Mouse (Mus musculus): Measurements from ENCODE around the gene Duxbl1. TPM values are rescaled to one million over a fixed set of nuclear protein-coding genes. Genes with fewer than 3 reads are reported as not detected.
"Not testable (repeated sequence)": the region's sequence is repeated elsewhere in the genome, so short reads cannot be mapped to it uniquely, and the experiment has no call there.

Duxbl1 gene
- 0.54 and 1.2 TPM in 2 replicates for polyA plus RNA-seq (2016; fragmentation: Nextera tagmentation; extraction: Ambion mirVana)

- H3K36me3 ChIP-seq; H3K4me1 ChIP-seq (replicated peaks); H3K9me3 ChIP-seq (replicated peaks); H3K27me3 ChIP-seq (replicated peaks): not testable (repeated sequence)
- Histone ChIP-seq H3K9ac (0 out of 2 replicates have a peak within 1 kb of the TSS, but pooled peaks have one; percentile 48), H3K4me2 (peak within 1 kb of the TSS; percentile 61), H3K27ac (ENCODE audit: poor library complexity, severe bottlenecking) (peak within 1 kb of the TSS; percentile 81), H3K4me3 (peak within 1 kb of the TSS; percentile 40)
- no CpG with 5 or more reads among the region's 25 CpGs for WGBS
- peak; percentile 75 for ATAC-seq (ENCODE audit: insufficient number of reproducible peaks, low FRiP score)
These were observed at the start of gene Duxbl1 for GRCm38 (mm10) chr14:25978371-25979241. Duxbl1 (plus strand) TSS chr14:25978577.

- not testable (repeated sequence) for H3K9ac ChIP-seq; H3K36me3 ChIP-seq; H3K4me1 ChIP-seq (replicated peaks); H3K27ac ChIP-seq (ENCODE audit: poor library complexity, severe bottlenecking); H3K27me3 ChIP-seq (replicated peaks); H3K4me3 ChIP-seq; H3K4me2 ChIP-seq; ATAC-seq (ENCODE audit: insufficient number of reproducible peaks, low FRiP score); H3K9me3 ChIP-seq (replicated peaks)
- WGBS = no CpG with 5 or more reads among the region's 5 CpGs
These were observed 41.3 kb upstream of the Duxbl1 start for GRCm38 (mm10) chr14:25936867-25937630.

- not testable (repeated sequence) for H3K9ac ChIP-seq; H3K27ac ChIP-seq (ENCODE audit: poor library complexity, severe bottlenecking); H3K4me2 ChIP-seq; H3K9me3 ChIP-seq (replicated peaks); H3K4me3 ChIP-seq; H3K4me1 ChIP-seq (replicated peaks); H3K36me3 ChIP-seq; ATAC-seq (ENCODE audit: insufficient number of reproducible peaks, low FRiP score); H3K27me3 ChIP-seq (replicated peaks)
- WGBS = no CpG with 5 or more reads among the region's 8 CpGs
These were observed 40.4 kb upstream of the Duxbl1 start, which contains the start of gene Cphx1 for GRCm38 (mm10) chr14:25938004-25938403. Cphx1 (plus strand) TSS chr14:25938304.

GRCm38 (mm10) chr14:25957861-25958260 is 20.5 kb upstream of the Duxbl1 start:
- H3K36me3 ChIP-seq; ATAC-seq (ENCODE audit: insufficient number of reproducible peaks, low FRiP score); H3K27ac ChIP-seq (ENCODE audit: poor library complexity, severe bottlenecking); H3K9me3 ChIP-seq (replicated peaks); H3K4me3 ChIP-seq; H3K27me3 ChIP-seq (replicated peaks); H3K4me1 ChIP-seq (replicated peaks); H3K9ac ChIP-seq; H3K4me2 ChIP-seq: not testable (repeated sequence)
- no CpG with 5 or more reads among the region's 3 CpGs for WGBS

- H3K4me3 ChIP-seq = peak overlapping the region; percentile 40
- H3K4me1 ChIP-seq (replicated peaks); H3K27me3 ChIP-seq (replicated peaks); ATAC-seq (ENCODE audit: insufficient number of reproducible peaks, low FRiP score); H3K36me3 ChIP-seq; H3K9me3 ChIP-seq (replicated peaks): not testable (repeated sequence)
- WGBS = under 1% methylated on average over 8 of the region's 13 CpGs
- 0 out of 2 replicates have a peak overlapping the region, but pooled peaks have one; percentile 48 for H3K9ac ChIP-seq
- H3K27ac ChIP-seq (ENCODE audit: poor library complexity, severe bottlenecking) = peak overlapping the region; percentile 81
- H3K4me2 ChIP-seq = peak overlapping the region; percentile 61
These were observed 1.0 kb downstream of the Duxbl1 start for GRCm38 (mm10) chr14:25979242-25979941.

- H3K27ac ChIP-seq (ENCODE audit: poor library complexity, severe bottlenecking); H3K27me3 ChIP-seq (replicated peaks); ATAC-seq (ENCODE audit: insufficient number of reproducible peaks, low FRiP score); H3K9ac ChIP-seq; H3K4me1 ChIP-seq (replicated peaks); H3K36me3 ChIP-seq; H3K4me2 ChIP-seq; H3K9me3 ChIP-seq (replicated peaks); H3K4me3 ChIP-seq: not testable (repeated sequence)
- 45% methylated on average over 7 of the region's 9 CpGs for WGBS
These were observed 3.5 kb downstream of the Duxbl1 start for GRCm38 (mm10) chr14:25981880-25982279.

- H3K9ac ChIP-seq; H3K4me1 ChIP-seq (replicated peaks); H3K4me2 ChIP-seq; H3K27ac ChIP-seq (ENCODE audit: poor library complexity, severe bottlenecking); H3K9me3 ChIP-seq (replicated peaks); H3K36me3 ChIP-seq; H3K4me3 ChIP-seq; H3K27me3 ChIP-seq (replicated peaks); ATAC-seq (ENCODE audit: insufficient number of reproducible peaks, low FRiP score): not testable (repeated sequence)
- WGBS = no CpG with 5 or more reads among the region's 2 CpGs
These were observed 29.1 kb downstream of the Duxbl1 start for GRCm38 (mm10) chr14:26007462-26007861.

GRCm38 (mm10) chr14:26016414-26016813 is 38.0 kb downstream of the Duxbl1 start:
- H3K27me3 ChIP-seq (replicated peaks); H3K9ac ChIP-seq; ATAC-seq (ENCODE audit: insufficient number of reproducible peaks, low FRiP score); H3K4me3 ChIP-seq; H3K36me3 ChIP-seq; H3K4me2 ChIP-seq; H3K27ac ChIP-seq (ENCODE audit: poor library complexity, severe bottlenecking); H3K4me1 ChIP-seq (replicated peaks); H3K9me3 ChIP-seq (replicated peaks): not testable (repeated sequence)
- WGBS = no CpG with 5 or more reads among the region's 7 CpGs

- not testable (repeated sequence) for H3K27me3 ChIP-seq (replicated peaks); H3K4me3 ChIP-seq; H3K4me1 ChIP-seq (replicated peaks); H3K36me3 ChIP-seq; ATAC-seq (ENCODE audit: insufficient number of reproducible peaks, low FRiP score); H3K4me2 ChIP-seq; H3K9ac ChIP-seq; H3K9me3 ChIP-seq (replicated peaks); H3K27ac ChIP-seq (ENCODE audit: poor library complexity, severe bottlenecking)
- no CpG with 5 or more reads among the region's 9 CpGs for WGBS
These were observed 43.2 kb downstream of the Duxbl1 start for GRCm38 (mm10) chr14:26021555-26021954.

GRCm38 (mm10) chr14:26022831-26023230 is 44.5 kb downstream of the Duxbl1 start:
- not testable (repeated sequence) for ATAC-seq (ENCODE audit: insufficient number of reproducible peaks, low FRiP score); H3K4me2 ChIP-seq; H3K27me3 ChIP-seq (replicated peaks); H3K27ac ChIP-seq (ENCODE audit: poor library complexity, severe bottlenecking); H3K9ac ChIP-seq; H3K4me1 ChIP-seq (replicated peaks); H3K4me3 ChIP-seq; H3K9me3 ChIP-seq (replicated peaks); H3K36me3 ChIP-seq
- no CpG with 5 or more reads among the region's 6 CpGs for WGBS

- H3K36me3 ChIP-seq; H3K4me1 ChIP-seq (replicated peaks); H3K27ac ChIP-seq (ENCODE audit: poor library complexity, severe bottlenecking); H3K4me3 ChIP-seq; H3K9ac ChIP-seq; ATAC-seq (ENCODE audit: insufficient number of reproducible peaks, low FRiP score); H3K27me3 ChIP-seq (replicated peaks); H3K4me2 ChIP-seq; H3K9me3 ChIP-seq (replicated peaks): not testable (repeated sequence)
- no CpG with 5 or more reads among the region's 12 CpGs for WGBS
These were observed 47.3 kb downstream of the Duxbl1 start for GRCm38 (mm10) chr14:26025653-26026052.

Measured in heart, embryonic 12.5 days (tissue).